Comparison of ENCODE assay signal across 15 mouse cellular contexts in the genomic region with DNA sequence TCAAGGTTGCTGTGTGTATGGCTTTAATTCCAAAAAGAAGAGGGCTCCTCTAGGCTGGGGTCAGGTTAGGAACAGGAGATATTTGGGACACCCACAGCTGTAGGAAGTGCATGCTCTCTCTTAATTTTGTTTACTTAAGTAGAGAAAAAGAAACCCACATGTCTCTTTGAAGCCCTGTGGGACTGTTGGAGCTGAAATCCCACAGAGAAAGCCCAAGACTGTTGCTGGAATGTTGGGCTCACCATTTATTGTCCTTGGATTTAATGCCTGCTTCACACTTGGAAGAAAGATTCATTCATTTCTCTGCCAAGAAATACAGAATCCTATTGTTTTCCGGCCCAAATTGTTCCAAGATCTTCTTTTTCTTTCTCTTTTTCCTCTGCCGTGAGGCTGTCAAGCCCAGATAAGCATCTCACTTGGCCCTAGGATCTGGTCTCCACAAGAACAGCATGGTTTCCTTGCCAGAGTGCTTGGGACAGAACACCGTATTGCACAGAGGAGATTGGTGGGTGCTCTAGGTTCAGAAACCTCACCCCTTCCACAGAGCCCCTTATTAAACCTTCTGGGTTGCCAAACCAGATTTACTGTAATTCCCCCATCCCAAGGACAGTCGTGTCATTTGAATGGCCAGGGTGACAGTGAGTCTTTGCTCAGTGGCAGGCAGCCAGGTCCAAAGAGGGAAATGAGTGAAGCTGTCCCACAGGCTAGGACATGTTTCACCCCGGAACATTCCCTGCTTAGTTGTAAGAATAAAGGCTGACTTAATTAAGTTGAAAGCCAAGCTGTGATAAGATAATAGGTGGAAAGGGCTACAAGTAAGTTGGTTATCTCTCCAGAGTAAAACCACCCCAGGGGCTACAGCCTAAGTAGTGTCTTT. TPM values are rescaled to one million over a fixed set of nuclear protein-coding genes. Genes with fewer than 3 reads are reported as not detected.
A peak's percentile ranks its signal among the peaks of the same experiment; 100 is the strongest.
DNase-seq lines count a peak whose midpoint lies in the region; ATAC-seq and TF ChIP-seq lines count a peak whose summit lies in the region.
"Had no signal": no experiment of that assay in that cellular context is flagged by ENCODE, and none has a peak within 500 bp of the region (broad histone marks: within the 10 kb centered on the region; RNA-seq: fewer than 3 reads in every experiment).

No protein-coding gene starts in this region.

- no peaks in the 10 kb centered on the region for H3K9me3 ChIP-seq in neural tube, embryonic 15.5 days (replicated peaks)
- H3K9me3 ChIP-seq in hindbrain, embryonic 16.5 days (ENCODE audit: control insufficient read depth, low read length): no peaks in the 10 kb centered on the region
- H3K9me3 ChIP-seq: limb, embryonic 12.5 days; lung, embryonic 15.5 days had no signal

- TF ChIP-seq CTCF in heart, adult 2 months (IDR thresholded peaks at IDR 0.05): no peak

- no peak for TF ChIP-seq EP300 in heart, adult 2 months (IDR thresholded peaks at IDR 0.05; ENCODE audit: insufficient read depth, low read depth, low read length)

- no peaks in the 10 kb centered on the region for H3K79me2 ChIP-seq in heart, adult 2 months (replicated peaks; ENCODE audit: control insufficient read depth, insufficient read depth, low read length)

- peak; percentile 24; the same call in 1 of the 2 replicates for ATAC-seq in neural tube, embryonic 15.5 days (ENCODE audit: low FRiP score)
- ATAC-seq in hindbrain, embryonic 16.5 days: no peak; the same call in 1 of the 2 replicates
- ATAC-seq: Patski had no signal

- 13% methylated on average over 5 of the region's 5 CpGs for whole genome bisulfite sequencing in heart, adult 2 months
- 52% methylated on average over 5 of the region's 5 CpGs for WGBS in neural tube, embryonic 15.5 days
- WGBS in hindbrain, embryonic 16.5 days: 37% methylated on average over 5 of the region's 5 CpGs

- intact Hi-C loops in heart, adult 2 months (cut with DNase I): loop anchor here (2.0 kb wide), 1 partner anchor 15 kb away; no protein-coding TSS in a partner anchor
- intact Hi-C loops in heart, postnatal 25 days (cut with DNase I): no loop called here

- H3K9ac ChIP-seq in heart, adult 2 months (ENCODE audit: low read depth, low read length): no peak overlapping the region
- no peak overlapping the region for H3K9ac ChIP-seq in neural tube, embryonic 15.5 days (replicated peaks)
- no peak overlapping the region for H3K9ac ChIP-seq in hindbrain, embryonic 16.5 days (ENCODE audit: low read depth, low read length)
- H3K9ac ChIP-seq: limb, embryonic 12.5 days; lung, embryonic 15.5 days had no signal

- H3K4me1 ChIP-seq in heart, adult 2 months (ENCODE audit: control insufficient read depth, insufficient read depth, low read length): peaks cover 27% of the 10 kb centered on the region
- H3K4me1 ChIP-seq in neural tube, embryonic 15.5 days: peaks cover 5% of the 10 kb centered on the region
- peaks cover 3% of the 10 kb centered on the region; the same call in 1 of the 2 replicates for H3K4me1 ChIP-seq in hindbrain, embryonic 16.5 days (ENCODE audit: control insufficient read depth, insufficient read depth, low read depth, low read length)

- DNase-seq in heart, adult 2 months: peak; percentile 60 to 66
- DNase-seq in heart, postnatal 25 days (ENCODE audit: low spot score): no peak
- no peak for DNase-seq in neural tube, embryonic 10.5 days (ENCODE audit: extremely low spot score, low spot score)
- peak; percentile 86 for DNase-seq in fat pad, adult 2 months (ENCODE audit: extremely low read depth, low read depth, low spot score)
- DNase-seq in testis, postnatal 10 days (ENCODE audit: low spot score): peak; percentile 61
- DNase-seq in cerebellum, adult 9-10 months: no peak
- DNase-seq: cerebellum, postnatal 25 days; thymus, postnatal 25 days had no signal

- H3K4me2 ChIP-seq in neural tube, embryonic 15.5 days: no peak overlapping the region
- no peak overlapping the region for H3K4me2 ChIP-seq in hindbrain, embryonic 16.5 days (ENCODE audit: low read length)
- H3K4me2 ChIP-seq: limb, embryonic 12.5 days; lung, embryonic 15.5 days had no signal

- H3K27ac ChIP-seq in heart, adult 2 months: peak overlapping the region; percentile 60
- no peak overlapping the region for H3K27ac ChIP-seq in neural tube, embryonic 15.5 days (replicated peaks)
- no peak overlapping the region for H3K27ac ChIP-seq in hindbrain, embryonic 16.5 days (ENCODE audit: low read depth, low read length)
- H3K27ac ChIP-seq: limb, embryonic 12.5 days; lung, embryonic 15.5 days had no signal

- no peaks in the 10 kb centered on the region for H3K27me3 ChIP-seq in heart, adult 2 months (ENCODE audit: control insufficient read depth, insufficient read depth, low read length)
- H3K27me3 ChIP-seq in neural tube, embryonic 15.5 days (replicated peaks): no peaks in the 10 kb centered on the region
- no peaks in the 10 kb centered on the region for H3K27me3 ChIP-seq in hindbrain, embryonic 16.5 days (replicated peaks; ENCODE audit: control insufficient read depth, insufficient read depth, low read length)
- H3K27me3 ChIP-seq: limb, embryonic 12.5 days; lung, embryonic 15.5 days; Patski had no signal

- peaks cover 11% of the 10 kb centered on the region for H3K36me3 ChIP-seq in heart, adult 2 months (ENCODE audit: control insufficient read depth, insufficient read depth, low read length)
- H3K36me3 ChIP-seq in neural tube, embryonic 15.5 days: no peaks in the 10 kb centered on the region
- H3K36me3 ChIP-seq in hindbrain, embryonic 16.5 days (ENCODE audit: control insufficient read depth, insufficient read depth, low read length): no peaks in the 10 kb centered on the region
- H3K36me3 ChIP-seq: limb, embryonic 12.5 days; lung, embryonic 15.5 days had no signal

- TF ChIP-seq POLR2A in heart, adult 2 months (IDR thresholded peaks at IDR 0.05; ENCODE audit: insufficient read depth, low read depth, low read length): no peak

- H3K4me3 ChIP-seq in heart, adult 2 months: no peak overlapping the region
- no peak overlapping the region for H3K4me3 ChIP-seq in neural tube, embryonic 15.5 days (replicated peaks)
- H3K4me3 ChIP-seq in hindbrain, embryonic 16.5 days (ENCODE audit: low read length): no peak overlapping the region
- H3K4me3 ChIP-seq: limb, embryonic 12.5 days; lung, embryonic 15.5 days had no signal

RNA-seq across cellular contexts. Expression of gene Adgrf1, which starts 18.6 kb away (rescaled TPM):
- not detected for total RNA-seq in heart, adult 2 months (2021)
- polyA plus RNA-seq in heart, adult 2 months (2012; rRNA removed): 0.02 and 0.12 TPM in 2 replicates
- total RNA-seq in heart, postnatal 25 days (2021): not detected
- not detected in 2 replicates for polyA plus RNA-seq in neural tube, embryonic 15.5 days (2015; fragmentation: Nextera tagmentation; extraction: Ambion mirVana)
- polyA plus RNA-seq in hindbrain, embryonic 16.5 days (2015; fragmentation: Nextera tagmentation; extraction: Ambion mirVana): not detected in 2 replicates
- total RNA-seq: granulocyte monocyte progenitor cell, adult 5-6 weeks; midbrain, postnatal 0 days had no signal
- polyA plus RNA-seq: limb, embryonic 12.5 days; lung, embryonic 15.5 days; midbrain, postnatal 0 days had no signal

Comparison
In these comparisons a context has a peak if more than half of its experiments do, and no peak if none do; other contexts are left out.
1. DNase-seq: peak in heart, adult 2 months (2 of 2), fat pad, adult 2 months (single experiment) and testis, postnatal 10 days (single experiment); none in heart, postnatal 25 days (single experiment), neural tube, embryonic 10.5 days (single experiment) and cerebellum, adult 9-10 months (single experiment).